Mouse (Mus musculus): ENCODE results near the gene Syt7. TPM values are rescaled to one million over a fixed set of nuclear protein-coding genes. Genes with fewer than 3 reads are reported as not detected.

Gene Syt7
- 0.04 TPM in 1 of 2 replicates, not detected in the other for polyA plus RNA-seq (2012)

GRCm38 (mm10) chr19:10388615-10389313 is at the start of gene Syt7:
Gene Syt7 (plus strand): TSS chr19:10389090.

DNA sequence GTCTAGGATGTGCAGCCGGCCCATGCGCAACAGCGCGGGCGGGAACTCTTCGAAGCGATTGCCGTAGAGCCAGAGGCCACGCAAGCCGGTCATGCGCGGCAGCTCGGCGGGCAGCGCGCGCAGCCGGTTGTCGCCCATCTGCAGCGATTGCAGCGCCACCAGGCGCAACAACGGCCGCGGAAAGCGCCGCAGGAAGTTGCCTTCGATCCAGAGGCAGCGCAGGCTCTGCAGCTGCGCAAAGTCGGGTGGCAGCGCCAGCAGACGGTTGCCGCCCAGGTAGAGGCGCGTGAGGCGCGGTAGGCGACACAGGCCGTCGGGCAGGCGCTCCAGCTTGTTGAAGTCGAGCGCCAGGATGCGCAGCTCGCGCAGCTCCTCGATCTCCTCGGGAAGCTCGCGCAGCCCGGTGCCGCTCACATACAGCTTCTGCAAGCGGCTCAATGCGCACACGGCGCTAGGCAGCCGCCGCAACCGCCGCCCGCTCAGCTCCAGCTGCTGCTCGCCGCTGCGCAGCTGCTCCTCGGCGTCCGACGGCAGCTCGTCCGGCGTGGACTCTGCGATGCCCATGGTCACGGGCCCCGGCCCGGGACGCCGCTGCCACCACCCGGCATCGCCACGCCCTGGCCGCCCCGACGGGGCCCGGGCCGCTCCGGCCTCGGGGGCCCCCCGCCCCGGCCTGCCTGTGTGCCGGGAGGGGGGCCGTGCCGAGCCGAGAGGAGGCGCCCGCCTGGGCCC is 68.0 kb downstream of the Syt7 start, which contains the start of gene Lrrc10b:
TSS of gene Lrrc10b (minus strand) at position 722 of the 732 bp plus-strand sequence.

DNA sequence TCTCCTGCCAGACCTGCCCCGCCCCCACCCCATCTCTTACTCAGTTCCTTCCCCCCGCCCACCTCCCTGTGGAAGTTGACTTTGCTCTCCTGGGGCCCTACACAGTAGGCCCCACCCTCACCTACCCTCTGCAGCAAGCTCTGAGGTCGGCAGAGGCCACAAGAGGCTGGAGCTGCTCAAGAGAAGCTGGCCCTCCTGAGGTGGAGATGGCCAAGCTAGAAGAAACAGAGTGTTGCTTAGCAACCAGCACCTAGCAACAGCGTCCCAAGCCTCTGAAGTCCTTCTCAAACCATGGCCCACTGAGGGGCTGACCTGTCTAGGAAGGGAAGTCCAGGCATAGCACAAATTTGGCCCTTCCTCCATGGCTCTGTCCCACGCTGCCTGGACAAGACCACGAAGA is 93.8 kb downstream of the Syt7 start, which contains the start of gene Ppp1r32:
TSS of gene Ppp1r32 (minus strand) at position 226 of the 400 bp plus-strand sequence.

Other genes starting within 250 kb of the Syt7 start
- 35.4 and 39.7 TPM in 2 replicates for gene Fads1, start 206.2 kb upstream of the Syt7 start, polyA plus RNA-seq (2012)
- gene Tmem258, start 185.1 kb upstream of the Syt7 start, polyA plus RNA-seq (2012): 20.8 and 31.6 TPM in 2 replicates
- 55.7 and 59.9 TPM in 2 replicates for gene Fen1, start 184.9 kb upstream of the Syt7 start, polyA plus RNA-seq (2012)
- gene Myrf, start 148.3 kb upstream of the Syt7 start, polyA plus RNA-seq (2012): 0.08 and 0.09 TPM in 2 replicates
- gene Dagla, start 84.2 kb upstream of the Syt7 start, polyA plus RNA-seq (2012): 0.06 and 0.22 TPM in 2 replicates
- gene Lrrc10b, start 68.4 kb downstream of the Syt7 start, polyA plus RNA-seq (2012): 0.15 and 0.65 TPM in 2 replicates
- gene Ppp1r32, start 93.8 kb downstream of the Syt7 start, polyA plus RNA-seq (2012): 0.28 and 0.36 TPM in 2 replicates
- gene Cpsf7, start 136.2 kb downstream of the Syt7 start, polyA plus RNA-seq (2012): 62.2 and 67.2 TPM in 2 replicates
- 3.7 and 4.1 TPM in 2 replicates for gene Sdhaf2, start 137.1 kb downstream of the Syt7 start, polyA plus RNA-seq (2012)
- gene Tmem216, start 167.1 kb downstream of the Syt7 start, polyA plus RNA-seq (2012): 2.2 and 2.6 TPM in 2 replicates
- gene Cyb561a3, start 188.1 kb downstream of the Syt7 start, polyA plus RNA-seq (2012): 11.6 and 15.2 TPM in 2 replicates
- 4.8 and 5.1 TPM in 2 replicates for gene Tmem138, start 188.3 kb downstream of the Syt7 start, polyA plus RNA-seq (2012)
- gene Ddb1, start 216.2 kb downstream of the Syt7 start, polyA plus RNA-seq (2012): 25.0 and 30.9 TPM in 2 replicates
- 6.0 TPM in 2 replicates for gene Tkfc, start 216.6 kb downstream of the Syt7 start, polyA plus RNA-seq (2012)
- 0.22 TPM in 2 replicates for gene Vwce, start 245.1 kb downstream of the Syt7 start, polyA plus RNA-seq (2012)

Data from megakaryocyte-erythroid progenitor cell, adult 5 weeks (primary cell).